Mouse (Mus musculus): Measurements from ENCODE around the gene Olfr1357.

DNA sequence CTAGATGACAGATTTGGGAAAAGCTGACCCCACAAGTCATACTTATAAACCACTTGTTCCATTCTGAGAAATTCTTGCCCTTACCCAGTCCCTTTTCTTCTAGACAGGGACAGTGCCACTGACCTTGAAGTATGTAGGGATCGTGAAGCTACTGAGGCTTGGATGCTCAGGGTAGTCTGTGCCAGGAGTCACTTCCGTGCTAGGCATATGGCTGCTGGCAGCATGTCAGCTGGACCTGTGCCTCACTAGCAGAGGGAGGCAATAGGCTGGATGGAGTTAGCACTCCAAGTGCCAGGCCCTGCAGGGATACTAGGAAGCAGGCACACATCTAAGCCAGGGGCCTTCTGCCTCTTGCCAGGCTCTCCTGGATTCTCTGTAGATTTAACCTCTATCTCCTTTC, 42.2 kb downstream of the Olfr1357 start:
- no peak for TF ChIP-seq POLR2A (IDR thresholded peaks at IDR 0.05; ENCODE audit: borderline replicate concordance, extremely low read depth, insufficient read depth, insufficient read length, poor library complexity, severe bottlenecking)
- TF ChIP-seq CTCF (IDR thresholded peaks at IDR 0.05; ENCODE audit: borderline replicate concordance, extremely low read depth, insufficient read depth, insufficient read length): no peak
